Mouse (Mus musculus) adrenal gland, postnatal 25 days (tissue): Measurements from ENCODE around the gene Oaz1. TPM values are rescaled to one million over a fixed set of nuclear protein-coding genes. Genes with fewer than 3 reads are reported as not detected.
"Not testable (repeated sequence)": the region's sequence is repeated elsewhere in the genome, so short reads cannot be mapped to it uniquely, and the experiment has no call there.

Source experiments
- DNase-seq: peaks from one replicate; pipeline ENCODE4 v3.0.0; 2021; ENCODE audit warnings: mixed read lengths
- total RNA-seq: library from RNA; stranded (reverse); gene quantifications from 2 replicates; pipeline ENCODE4 v1.2.3, GENCODE M21; 2021

Gene Oaz1
- total RNA-seq, 1 experiment from 2014 or later = 955 TPM

DNA sequence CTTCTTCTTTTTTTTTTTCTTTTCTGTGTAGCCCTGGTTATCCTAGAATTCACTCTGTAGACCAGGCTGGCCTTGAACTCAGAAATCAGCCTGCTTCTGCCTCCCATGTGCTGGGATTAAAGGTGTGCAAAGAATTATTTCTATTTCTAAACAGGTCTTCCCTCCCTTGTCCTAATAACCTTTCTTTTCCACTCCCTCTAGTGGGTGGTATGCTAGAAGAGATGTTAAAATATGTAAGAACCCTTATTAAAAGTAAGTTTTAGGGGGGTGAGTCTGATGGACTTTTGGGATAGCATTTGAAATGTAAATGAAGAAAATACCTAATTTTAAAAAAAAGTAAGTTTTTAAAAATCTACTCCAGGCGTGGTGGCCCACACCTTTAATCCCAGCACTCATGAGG lies 3.1 kb upstream of the Oaz1 start:
- no peak for DNase-seq

DNA sequence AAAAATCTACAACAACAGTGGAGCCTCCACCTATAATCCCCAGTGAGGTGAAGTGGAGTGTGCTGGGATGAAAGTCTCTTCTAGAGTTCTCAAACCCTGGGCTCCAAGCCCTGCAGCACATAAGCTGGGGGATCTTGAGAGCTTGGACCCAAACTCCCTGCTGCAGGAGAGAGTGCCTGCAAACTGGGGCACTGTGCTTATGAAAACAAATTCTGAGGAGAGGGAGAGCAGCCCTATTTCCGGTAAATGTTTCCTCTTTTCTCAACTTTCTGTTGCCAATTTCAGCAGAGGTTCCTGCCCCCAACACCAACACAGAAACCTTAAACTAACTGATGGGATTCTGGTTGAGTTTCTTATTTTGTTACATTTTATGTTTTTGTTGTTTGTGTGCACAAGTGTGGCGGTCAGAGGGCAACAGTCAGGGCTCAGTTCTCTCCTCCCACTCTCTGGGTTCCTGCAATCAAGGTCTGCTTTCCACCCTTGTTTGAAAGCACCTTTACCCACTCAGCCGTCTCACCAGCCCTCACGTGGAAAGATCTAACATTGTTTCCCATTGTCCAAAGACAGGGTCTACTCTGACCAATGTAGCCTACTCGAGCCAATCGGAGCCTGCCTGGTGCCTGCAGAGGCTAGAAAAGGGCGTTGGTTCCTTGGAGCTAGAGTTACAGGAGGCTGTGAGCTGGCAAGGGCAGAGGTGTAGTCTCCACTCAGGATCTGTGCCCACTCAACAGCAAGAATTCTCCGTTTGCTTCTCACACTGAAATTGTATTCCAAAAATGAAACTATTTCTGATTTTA lies 2.4 kb upstream of the Oaz1 start:
- no peak for DNase-seq

DNA sequence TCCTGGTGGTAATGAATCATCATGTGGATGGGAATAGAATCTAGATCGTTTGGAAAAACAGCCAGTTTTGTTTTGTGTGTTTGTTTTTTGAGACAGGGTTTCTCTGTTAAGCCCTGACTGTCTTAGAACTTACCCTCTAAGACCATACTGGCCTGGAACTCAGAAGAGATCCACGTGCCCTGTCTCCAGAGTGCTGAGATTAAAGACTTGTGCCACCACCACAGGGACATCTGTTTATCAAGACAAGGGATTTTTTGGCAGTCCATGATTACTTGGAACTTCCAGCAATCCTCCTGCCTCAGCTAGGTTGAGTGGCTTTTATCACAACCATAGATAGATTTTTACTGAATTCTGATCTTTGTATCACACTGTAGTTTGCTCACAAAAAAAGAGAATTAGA lies 1.6 kb upstream of the Oaz1 start:
- no peak for DNase-seq

DNA sequence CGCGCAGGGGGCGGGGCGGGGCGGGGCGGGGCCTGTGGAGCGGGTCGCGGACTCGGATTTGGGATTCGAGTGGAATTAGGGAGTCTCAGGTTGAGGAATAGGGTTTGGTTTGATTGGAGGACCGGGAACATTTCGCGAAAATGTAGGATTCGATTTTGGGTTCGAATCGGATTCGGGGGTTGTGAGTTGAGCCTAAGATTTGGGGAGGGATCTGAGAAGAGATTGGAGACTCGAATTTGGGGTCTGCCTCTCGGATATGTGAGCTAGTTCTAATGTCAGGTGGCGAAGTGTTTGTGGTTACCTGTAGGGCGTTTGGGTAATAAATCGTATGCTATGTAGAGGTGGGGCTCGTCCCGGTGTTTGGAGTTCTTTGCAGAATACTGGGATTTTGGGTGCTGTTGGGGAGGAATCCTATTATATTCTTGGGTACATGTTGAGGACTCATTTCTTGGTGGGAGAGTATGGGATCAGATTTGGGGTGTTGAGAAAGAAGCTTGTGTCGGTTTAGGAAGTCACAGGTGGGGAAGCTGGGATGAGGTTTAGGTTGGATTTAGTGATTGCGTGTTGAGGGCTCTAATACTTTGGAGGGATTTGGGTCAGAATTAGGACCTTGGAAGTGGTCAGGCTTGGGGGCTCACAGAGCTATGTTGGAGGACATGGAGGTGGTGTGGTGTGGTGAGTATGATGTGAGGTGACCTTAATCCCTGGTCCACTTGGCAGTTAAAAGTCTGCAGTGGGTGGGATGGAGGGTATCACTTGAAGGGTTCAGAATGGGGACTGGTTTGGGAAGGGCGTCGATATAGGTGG lies 810 bp downstream of the Oaz1 start:
- no peak for DNase-seq

DNA sequence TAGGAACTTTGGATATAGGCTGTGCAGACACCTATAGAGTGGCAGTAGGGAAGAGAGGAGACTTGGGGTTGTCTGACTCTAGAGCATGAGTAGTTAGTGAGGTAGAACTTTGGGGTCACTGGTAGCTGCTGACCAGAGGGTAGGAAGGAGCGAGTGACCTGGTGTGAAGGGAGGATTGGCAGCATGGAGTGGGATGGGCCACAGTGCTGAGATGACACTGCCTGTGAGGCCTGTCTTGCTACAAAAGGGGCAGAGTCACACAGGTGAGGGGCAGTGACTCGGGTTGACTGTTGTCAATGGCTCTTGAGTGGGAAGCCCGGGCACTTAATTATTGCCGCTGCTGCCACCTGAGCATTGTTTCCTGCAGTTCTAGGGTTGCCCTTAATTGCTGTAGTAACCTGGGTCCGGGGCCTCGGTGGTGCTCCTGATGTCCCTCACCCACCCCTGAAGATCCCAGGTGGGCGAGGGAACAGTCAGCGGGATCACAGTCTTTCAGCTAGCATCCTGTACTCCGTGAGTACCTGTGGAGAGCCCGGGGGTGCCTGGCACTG lies 1.5 kb downstream of the Oaz1 start:
- DNase-seq = no peak

DNA sequence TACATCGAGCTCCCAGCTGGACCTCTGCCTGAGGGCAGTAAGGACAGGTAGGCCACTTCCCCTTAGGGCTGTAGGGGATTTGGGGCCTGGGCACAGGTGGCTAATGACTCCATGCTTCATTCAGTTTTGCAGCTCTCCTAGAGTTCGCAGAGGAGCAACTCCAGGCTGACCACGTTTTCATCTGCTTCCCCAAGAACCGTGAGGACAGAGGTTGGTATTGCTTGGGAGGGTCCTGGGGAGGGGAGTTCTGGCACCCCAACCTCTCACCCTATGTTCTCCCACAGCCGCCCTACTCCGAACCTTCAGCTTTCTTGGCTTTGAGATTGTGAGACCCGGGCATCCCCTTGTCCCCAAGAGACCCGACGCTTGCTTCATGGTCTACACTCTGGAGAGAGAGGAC lies 2.1 kb downstream of the Oaz1 start:
- not testable (repeated sequence) for DNase-seq

DNA sequence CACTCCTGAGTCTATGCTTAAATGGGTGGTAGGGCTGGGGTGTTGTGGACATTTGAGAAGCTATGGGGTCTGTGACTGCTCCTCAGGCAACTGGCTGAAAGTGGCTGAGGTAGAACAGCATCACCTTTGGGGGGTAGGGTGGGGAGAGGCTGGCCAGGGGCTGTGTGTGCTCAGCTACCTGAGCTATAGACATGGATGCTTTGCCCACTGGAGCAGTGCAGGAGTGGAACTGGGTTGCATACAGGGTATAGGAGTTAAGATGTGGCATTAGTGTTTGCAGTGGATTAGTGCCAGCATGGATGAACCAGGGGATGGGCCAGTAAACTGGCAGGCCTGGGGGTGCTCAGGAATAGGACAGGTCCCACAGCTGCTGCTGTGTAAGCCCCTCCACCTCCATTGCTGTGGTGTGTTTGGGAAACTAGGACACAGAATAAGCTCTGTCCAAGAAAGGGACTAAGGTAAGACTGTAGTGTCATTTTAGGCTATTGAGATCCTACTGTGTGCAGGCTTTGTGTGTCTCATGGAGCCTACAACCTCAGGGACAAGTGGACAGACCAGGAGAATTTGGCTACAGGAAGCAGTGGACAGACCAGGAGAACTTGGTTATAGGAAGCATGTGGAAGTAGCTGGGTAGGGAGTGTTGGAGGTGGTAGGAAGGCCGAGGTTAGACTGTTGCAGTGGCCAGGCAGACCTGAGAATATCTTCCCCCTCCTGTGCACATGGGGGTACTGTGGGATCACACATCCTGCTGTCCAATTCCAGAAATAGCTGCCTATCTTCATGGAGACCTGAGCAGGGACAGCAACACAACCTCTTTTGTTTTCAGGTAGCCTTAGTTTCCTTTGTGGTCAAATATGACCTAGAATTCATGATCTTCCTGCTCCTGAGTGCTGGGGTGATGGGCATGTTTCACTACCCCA lies 3.2 kb downstream of the Oaz1 start:
- no peak for DNase-seq

DNA sequence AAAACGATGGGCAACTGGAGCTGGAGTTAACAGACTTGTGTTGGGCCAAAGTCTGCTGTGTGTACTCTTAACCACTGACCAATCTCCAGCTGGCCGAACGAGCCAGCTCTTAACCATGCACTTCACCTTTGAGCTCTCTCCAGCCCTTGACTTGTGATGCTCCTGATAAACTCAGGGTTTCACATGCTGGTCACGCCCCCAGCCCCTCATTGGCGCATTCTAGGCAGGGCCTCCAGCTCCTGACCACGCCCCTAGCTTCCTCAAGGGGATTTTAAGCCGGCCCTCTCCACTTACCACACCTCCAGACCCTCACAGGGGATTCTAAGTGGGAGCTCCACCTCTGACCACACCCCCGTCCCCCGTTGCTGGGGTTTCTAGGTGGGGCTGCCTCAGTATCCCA lies 4.7 kb downstream of the Oaz1 start:
- DNase-seq = peak; percentile 60

DNA sequence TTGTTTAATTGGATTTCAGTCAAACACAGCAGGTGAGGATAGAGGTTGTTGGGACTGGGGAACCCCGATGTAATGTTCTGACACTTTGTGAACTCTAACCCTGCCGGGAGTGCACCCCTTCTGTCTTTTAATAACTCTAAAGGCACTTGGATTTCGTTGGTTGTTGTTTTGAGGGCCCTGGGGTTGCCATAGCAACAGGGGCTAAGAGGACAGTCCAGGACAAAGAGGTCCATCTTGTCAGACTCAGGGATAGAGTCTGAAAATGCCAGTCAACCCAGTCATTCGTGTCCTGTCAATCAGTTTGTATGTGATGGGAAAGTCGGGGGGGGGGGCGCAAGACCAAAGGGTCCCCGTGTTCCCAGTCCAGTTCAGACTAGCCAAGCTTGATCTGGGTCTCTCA lies 6.4 kb downstream of the Oaz1 start:
- no peak for DNase-seq

DNA sequence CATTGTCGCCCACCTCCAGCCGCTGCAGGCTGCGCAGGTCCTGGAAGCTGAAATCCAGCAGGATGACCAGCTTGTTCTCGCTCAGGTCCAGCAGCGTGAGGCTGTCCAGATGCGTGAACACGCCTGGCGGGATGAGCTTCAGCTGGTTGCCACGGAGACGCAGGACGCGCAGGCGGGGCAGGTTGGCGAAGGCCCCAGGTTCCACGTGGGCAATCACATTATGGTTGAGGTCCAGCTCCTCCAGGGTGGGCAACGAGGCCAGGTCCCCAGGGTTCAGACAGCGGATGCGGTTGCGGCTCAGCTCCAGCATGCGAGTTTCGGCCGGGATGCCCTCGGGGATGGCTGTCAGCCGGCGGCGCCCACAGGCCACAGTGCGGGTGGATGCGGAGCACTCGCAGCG lies 9.2 kb downstream of the Oaz1 start:
- DNase-seq = no peak

DNA sequence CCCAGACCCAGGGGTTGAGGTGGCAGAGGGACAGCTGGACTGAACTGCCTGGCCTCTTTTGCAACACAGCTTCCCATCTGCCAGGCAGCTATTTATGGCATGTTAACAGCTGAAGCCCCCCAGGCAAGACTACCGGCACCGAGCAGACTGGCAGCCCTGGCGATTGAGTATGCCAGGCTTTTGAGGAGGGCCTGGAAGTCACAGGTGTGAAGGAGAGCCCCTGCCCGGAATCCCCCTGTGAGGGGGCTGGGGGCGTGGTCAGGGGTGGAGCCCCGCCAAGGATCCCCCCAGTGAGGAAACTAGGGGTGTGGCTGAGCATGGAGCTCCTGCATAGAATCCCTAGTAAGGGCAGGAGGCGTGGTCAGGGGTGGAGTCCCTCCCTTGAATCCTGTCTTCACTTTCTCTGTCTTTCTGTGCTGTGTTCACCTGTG lies 10.5 kb downstream of the Oaz1 start:
- DNase-seq = no peak

DNA sequence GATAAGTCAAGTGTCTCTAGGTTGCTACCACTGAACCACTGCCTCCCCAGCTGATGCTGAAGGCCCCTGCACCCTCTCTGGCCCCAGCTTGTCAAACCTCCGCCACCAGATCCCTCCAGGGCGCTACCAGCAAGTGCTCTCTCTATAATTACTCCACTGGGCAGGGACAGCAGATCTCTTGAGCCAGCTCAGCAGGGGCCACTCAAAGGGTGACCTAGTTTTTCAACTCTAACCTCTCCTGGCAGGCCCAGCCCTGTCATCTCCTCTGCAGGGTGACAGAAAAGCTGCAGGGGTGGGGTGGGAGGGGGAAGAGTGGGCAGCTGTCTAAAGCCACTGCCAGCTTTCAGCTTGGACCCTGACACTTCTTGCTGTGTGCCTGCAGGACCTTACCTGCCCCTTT lies 11.4 kb downstream of the Oaz1 start:
- DNase-seq = no peak

DNA sequence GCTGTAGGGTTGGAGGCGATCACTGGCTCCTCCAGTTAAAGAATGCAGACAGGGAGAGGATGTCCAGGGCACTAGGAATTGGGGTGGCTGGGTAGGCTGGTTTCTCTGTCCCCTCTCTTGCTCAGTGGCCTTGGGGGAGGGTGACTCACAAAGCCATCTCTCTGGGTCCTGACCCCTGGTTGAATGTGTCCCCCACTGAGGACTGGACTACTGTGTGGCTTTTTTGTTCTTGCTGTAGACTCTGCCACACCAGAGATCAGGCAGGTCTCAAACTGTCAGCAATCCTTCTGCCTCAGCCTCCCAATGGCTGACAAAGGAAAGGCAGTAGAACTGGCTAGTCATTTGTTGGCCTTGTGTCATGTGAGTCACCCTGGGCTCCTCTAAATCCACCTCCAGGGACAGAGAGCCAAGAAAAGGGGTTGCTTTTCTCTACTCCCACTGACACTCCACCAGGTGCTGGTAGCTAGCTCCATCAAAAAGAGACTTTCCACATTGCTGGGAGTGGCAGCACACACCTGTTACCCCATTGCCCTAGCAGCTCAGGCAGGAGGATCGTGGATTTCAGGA lies 12.0 kb downstream of the Oaz1 start:
- peak; percentile 46 for DNase-seq

DNA sequence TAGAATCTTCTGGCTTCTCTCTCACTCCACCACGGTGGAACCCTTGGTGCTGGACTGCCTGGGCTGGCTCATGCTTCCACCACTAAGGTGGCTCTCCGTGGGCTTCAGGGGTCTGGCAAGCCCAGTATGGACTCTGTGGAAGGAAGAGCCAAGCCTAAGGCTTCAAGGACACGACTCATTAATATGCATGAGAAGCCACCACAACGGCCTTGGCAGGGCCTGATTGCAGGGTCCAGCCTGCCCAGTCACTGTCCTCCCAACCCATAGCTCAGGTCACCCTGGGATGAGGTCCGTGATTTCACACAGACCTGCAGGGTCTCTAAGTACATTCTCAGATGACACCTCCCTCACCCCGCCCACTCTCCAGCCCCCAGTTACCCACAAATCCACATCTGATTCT lies 13.4 kb downstream of the Oaz1 start:
- DNase-seq = no peak

DNA sequence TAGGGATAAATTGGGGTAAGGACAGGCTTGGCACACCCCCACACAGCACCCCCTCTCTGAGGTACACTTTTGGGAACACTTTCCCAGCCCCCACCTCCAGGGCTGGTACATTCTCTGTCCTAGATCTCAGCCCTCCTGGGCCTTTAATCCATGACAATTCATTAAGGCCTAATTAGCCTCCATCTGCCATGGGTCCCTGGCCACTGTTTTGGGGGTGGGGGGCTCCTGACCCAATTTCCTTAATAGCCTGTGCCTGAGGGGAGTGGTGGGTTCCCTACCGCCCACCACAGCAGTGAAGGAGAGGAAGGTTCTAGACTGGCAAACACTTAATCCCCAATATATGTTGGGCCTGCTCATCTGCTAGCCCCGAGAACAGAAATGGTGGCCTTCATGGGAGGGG lies 15.2 kb downstream of the Oaz1 start:
- DNase-seq = no peak

DNA sequence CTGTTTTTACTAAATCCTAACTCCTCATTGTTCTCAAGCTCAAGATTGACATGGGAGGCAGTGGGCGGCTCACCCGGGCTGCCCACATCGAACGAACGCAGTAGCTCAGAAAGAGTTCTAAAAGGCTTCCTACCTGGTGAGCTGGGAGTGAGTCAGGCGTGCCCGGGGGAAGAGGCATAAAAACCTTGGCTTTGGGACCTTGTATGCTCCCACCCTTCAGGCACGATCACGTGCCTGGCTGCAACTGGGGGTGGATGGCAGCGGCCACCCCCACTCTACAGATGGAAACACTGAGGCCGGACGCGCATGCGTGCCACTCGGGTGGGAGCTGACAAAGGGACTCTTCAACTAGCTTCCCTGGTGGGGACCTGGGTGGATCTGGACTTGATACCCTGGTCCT lies 15.9 kb downstream of the Oaz1 start:
- DNase-seq = no peak

DNA sequence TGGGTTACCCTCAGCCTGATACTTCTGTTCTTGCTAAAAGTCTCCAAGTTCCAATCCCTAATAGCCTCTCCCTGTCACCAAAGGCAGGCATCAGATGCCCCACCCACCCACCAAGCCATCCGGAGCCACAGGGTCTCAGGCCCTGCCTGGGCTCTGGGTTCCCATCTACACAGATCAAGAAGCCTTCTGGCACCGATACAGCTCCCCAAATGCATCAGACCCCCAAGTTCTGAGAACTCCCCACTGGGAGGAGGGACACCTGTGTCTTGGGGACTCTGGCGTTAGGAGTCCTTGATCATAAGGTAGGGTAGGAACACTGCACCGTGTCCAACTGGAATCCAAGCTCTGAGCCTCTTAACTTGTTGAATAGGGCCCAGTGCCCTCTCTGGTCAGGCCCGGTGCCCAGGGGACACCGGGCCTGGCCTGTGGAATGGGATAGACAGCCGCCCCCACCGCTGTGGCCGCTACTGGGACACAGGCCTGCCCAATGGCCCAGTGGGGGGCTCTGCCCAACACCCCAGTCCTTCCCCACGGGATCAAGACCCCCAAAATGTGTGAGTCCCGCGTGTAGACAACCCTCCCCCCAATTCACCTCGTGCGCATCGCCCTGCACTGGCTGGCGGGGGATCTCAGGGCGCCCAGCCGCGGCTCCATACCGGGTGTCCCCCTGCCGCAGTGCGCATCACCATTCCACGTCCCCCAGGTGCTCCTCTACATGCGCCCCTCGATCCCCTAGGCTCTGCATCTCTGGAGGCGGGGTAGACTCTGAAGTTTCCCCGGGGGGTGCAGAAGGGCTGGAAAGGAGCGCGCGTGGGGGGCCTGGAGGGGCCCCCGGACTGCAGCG lies 16.9 kb downstream of the Oaz1 start:
- no peak for DNase-seq

DNA sequence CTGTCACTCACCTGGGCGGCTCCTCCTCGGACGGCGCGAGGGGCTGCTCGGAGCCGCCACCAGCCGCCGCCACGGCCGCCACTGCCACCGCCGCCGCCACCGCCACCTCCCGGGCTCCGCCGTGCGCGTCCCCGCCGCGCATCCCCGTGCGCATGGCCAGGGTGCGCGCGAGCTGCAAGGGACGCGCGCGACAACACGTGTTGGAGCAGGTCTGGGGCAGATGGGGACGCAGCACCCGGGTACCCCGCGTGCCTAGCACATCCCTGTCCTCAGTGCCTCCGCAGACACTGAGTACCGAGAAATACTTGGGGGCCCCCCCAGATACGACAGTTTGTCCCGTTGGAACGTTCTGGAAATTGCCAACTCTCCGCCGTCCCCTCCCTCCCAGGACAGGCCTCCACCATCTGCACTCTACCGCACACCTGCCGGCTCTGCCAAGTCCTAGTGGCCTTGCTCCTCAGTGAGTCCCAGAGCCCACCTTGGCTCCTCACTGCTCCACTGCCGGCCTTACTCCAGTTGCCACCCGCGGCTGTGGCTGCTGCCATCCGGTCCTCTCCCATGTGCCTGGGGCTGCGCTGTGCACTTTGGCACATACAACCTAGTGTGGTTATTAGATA lies 17.6 kb downstream of the Oaz1 start, which contains the start of gene Lingo3:
Gene Lingo3, minus strand, starts transcription at position 109 of the 617 bp plus-strand sequence.
- peak; percentile 49 for DNase-seq

DNA sequence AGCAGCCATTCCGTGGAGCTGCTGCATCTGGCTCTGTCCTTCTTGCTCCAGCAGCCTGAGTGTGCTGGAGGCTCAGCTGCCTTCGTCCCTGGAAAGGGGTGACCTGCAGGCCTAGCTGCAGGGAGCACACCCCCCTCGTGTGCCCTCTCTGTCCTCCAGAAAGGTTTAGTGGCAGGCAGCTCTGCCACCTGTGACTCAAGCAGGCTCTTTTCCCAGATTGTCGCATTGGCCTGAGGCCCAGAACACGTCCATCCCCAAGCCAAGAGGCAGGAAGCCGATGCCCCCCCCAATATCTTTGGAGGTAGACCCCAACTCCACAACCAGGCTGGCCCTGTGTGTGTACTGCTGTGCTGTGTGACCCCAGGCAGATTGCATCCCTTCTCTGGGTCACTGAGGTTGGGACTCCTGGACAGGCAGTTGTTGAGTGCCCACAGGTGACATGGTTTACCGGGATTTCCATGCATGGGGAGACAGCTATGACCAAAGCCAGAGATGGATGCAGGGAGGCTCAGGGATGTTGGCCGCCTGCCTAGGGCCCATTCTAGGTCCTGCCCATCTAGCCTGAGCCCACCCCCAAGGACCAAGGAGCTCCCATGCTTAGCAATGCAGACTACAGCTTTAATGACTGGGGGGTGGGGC lies 18.7 kb downstream of the Oaz1 start:
- no peak for DNase-seq

DNA sequence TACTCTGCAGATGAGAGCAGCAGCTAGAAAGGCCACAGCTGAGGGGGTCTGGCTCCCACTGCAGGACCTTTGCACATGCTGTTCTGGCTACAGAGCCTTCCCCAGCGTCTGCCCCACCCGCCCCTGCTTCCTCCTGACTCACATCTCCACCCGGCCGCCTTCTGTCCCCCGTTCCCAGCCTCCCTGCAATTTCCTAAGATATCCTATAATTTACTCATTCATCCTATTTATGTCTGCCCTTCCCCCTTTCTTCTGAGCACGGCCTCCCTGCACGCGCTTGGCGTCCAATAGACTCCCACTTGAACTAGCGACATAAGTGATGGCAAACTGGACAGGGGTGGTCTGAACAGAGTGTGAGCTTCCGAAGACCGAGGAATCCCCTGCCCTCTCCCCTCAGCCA lies 19.3 kb downstream of the Oaz1 start:
- no peak for DNase-seq
